Mouse (Mus musculus) megakaryocyte, embryonic 14.5 days (primary cell): ENCODE data around the gene Bcl11b. TPM values are rescaled to one million over a fixed set of nuclear protein-coding genes. Genes with fewer than 3 reads are reported as not detected.

Source experiments
- H3K27me3 ChIP-seq: replicated peaks from 2 replicates; pipeline ENCODE3; 2012; ENCODE audit warnings: inconsistent platforms
- H3K36me3 ChIP-seq: replicated peaks from 2 replicates; pipeline ENCODE3; 2012; ENCODE audit warnings: low read length, inconsistent platforms, mixed read lengths
- H3K4me1 ChIP-seq: 2 replicates; pipeline ENCODE4 v1.6.1; 2012; ENCODE audit warnings: inconsistent platforms
- H3K4me3 ChIP-seq: replicated peaks from 2 replicates; pipeline ENCODE3; 2012; ENCODE audit warnings: moderate library complexity, mild to moderate bottlenecking, inconsistent platforms
- H3K9me3 ChIP-seq: 2 replicates; pipeline ENCODE4 v1.6.1; 2012; ENCODE audit warnings: inconsistent platforms
- FLI1 ChIP-seq: IDR thresholded peaks from 2 replicates; pipeline ENCODE4 v1.6.1; 2012; ENCODE audit warnings: low read length, inconsistent platforms, mixed read lengths
- GATA1 ChIP-seq: IDR thresholded peaks from 3 replicates; pipeline ENCODE4 v1.6.1; 2012; ENCODE audit warnings: mixed read lengths, low read length, inconsistent platforms, borderline replicate concordance
- polyA plus RNA-seq: library from polyadenylated mRNA; stranded (reverse); fragments of >175 nt; gene quantifications from 2 replicates; pipeline ENCODE4 v1.2.3, GENCODE M21; 2012; ENCODE audit warnings: low replicate concordance; ENCODE audit not compliant: insufficient read depth

Bcl11b gene
- polyA plus RNA-seq, 1 experiment: 0.07 TPM

DNA sequence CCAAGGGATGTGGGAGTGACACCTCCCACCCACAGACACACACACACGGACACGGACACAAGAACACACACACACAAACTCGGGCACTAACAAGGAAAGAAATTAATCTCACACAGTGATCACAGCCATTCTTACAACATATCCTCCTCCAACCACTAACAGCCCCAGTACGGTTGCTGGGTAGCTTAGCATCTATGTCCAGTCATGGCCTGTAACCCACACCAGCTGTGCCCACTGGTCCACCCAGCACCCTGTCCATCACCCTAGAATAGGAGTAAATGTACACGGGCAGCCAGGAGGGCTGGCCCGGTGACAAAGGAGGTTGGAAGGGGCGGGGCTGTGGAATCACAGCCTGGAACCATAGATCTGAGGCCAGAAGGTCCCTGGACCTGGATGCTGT, 74.5 kb downstream of the Bcl11b start:
- H3K4me3 ChIP-seq: no peak overlapping the region
- no peaks in the 10 kb centered on the region for H3K4me1 ChIP-seq
- no peak for TF ChIP-seq FLI1
- no peak for TF ChIP-seq GATA1
- H3K36me3 ChIP-seq: no peaks in the 10 kb centered on the region
- H3K27me3 ChIP-seq: no peaks in the 10 kb centered on the region
- peaks cover 7% of the 10 kb centered on the region for H3K9me3 ChIP-seq

DNA sequence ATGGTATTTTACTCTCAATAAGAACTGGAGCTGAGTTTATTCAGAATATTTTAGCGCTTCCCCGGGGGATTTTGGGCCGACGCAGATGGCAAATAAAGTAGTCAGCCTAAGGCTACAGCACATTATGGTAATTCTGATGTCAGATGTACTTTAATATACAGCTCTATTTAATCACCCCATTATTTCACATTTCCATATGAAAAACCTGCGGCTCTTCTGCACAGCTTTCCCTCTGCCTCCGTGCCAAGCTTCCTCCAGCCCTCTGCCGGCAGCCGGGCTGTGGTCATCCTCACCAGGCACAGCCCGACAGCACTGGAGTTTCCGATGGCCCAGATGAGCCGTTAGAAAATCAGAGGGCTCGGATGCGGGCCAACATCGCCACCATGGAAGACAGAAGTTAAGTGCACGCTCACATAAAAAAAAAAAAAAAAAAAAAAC, 74.9 kb downstream of the Bcl11b start:
- H3K4me3 ChIP-seq: no peak overlapping the region
- no peaks in the 10 kb centered on the region for H3K36me3 ChIP-seq
- TF ChIP-seq FLI1 (no peak), GATA1 (no peak)
- H3K27me3 ChIP-seq: no peaks in the 10 kb centered on the region
- H3K4me1 ChIP-seq: no peaks in the 10 kb centered on the region
- H3K9me3 ChIP-seq: peaks cover 6% of the 10 kb centered on the region

DNA sequence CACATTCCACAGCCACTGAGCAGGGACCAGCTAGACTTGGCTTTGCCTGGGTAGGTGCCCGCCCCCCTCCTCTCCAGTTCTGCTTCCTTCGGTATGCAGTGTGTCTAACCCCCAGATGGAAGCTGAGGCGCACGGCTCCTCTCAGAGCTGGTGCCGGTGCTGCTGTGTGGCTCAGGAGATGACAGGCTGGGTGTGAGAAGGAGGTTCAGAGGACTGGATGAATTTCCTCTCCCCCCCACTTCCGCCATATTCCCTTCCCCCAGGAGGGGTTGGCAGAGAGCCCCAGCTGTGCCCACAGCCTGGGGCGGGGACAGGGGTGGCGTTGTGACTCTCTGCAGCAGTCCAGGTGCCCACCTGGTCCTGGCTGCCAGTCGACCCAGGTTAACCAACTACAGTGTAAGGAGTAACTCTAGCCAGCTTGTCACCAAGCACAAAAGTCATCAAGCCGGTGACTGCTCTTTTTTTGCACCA, 75.4 kb downstream of the Bcl11b start:
- no peaks in the 10 kb centered on the region for H3K27me3 ChIP-seq
- H3K9me3 ChIP-seq: peaks cover 6% of the 10 kb centered on the region
- H3K4me3 ChIP-seq: no peak overlapping the region
- no peak for TF ChIP-seq FLI1
- TF ChIP-seq GATA1: no peak
- no peaks in the 10 kb centered on the region for H3K4me1 ChIP-seq
- no peaks in the 10 kb centered on the region for H3K36me3 ChIP-seq

GRCm38 (mm10) chr12:107926074-107926855, 77.1 kb downstream of the Bcl11b start:
- Histone ChIP-seq H3K4me1 (no peaks in the 10 kb centered on the region), H3K9me3 (peaks cover 9% of the 10 kb centered on the region)

DNA sequence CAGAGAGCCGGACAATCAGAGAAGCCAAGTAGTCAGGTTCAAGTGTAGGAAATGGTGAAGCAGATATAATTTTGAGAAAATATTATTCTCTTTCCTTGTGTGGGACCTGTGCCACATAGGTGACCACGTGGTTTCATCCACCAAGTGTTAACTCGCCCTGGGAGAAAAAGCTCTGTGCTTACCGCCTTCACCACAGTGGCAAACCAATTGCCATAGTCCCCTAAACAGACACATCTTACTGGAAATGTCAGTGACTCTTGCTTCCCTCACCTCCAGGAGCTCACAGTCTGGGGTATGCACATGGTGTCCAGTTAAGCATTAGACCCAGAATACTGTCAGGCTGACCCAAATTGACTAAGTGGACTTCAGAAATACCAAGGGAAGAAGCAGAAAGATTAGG, 78.7 kb downstream of the Bcl11b start:
- H3K4me3 ChIP-seq: no peak overlapping the region
- H3K9me3 ChIP-seq: peaks cover 10% of the 10 kb centered on the region
- no peaks in the 10 kb centered on the region for H3K27me3 ChIP-seq
- no peaks in the 10 kb centered on the region for H3K4me1 ChIP-seq
- no peak for TF ChIP-seq FLI1
- no peaks in the 10 kb centered on the region for H3K36me3 ChIP-seq

More at GRCm38 (mm10) chr12:107926074-107926855, 77.1 kb downstream of the Bcl11b start:
- Histone ChIP-seq H3K36me3 (no peaks in the 10 kb centered on the region), H3K4me3 (no peak overlapping the region), H3K27me3 (no peaks in the 10 kb centered on the region)
- TF ChIP-seq GATA1: no peak
- TF ChIP-seq FLI1: no peak

DNA sequence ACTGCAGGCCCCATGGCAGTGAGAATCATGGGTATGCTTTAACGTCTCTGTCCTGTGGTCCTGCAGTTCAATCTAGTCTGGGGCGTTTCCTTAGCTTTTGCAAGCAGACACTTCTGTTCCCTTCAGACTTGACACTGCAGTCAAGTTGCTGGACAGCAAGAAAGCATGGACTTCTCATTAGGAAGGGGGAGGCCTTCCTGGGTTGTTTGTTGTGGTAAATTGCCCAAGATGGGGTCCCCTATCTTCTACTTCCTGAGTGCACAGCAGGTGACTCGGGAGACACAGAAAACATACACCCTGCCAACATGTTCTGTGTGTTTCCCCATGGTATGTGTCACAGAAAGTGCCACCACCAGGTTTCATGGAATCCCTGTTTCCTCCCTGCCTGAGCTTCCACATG, 79.4 kb downstream of the Bcl11b start:
- H3K27me3 ChIP-seq: no peaks in the 10 kb centered on the region
- no peak overlapping the region for H3K4me3 ChIP-seq
- no peaks in the 10 kb centered on the region for H3K4me1 ChIP-seq
- TF ChIP-seq GATA1: no peak
- TF ChIP-seq FLI1: no peak
- H3K9me3 ChIP-seq: peaks cover 16% of the 10 kb centered on the region
- no peaks in the 10 kb centered on the region for H3K36me3 ChIP-seq

DNA sequence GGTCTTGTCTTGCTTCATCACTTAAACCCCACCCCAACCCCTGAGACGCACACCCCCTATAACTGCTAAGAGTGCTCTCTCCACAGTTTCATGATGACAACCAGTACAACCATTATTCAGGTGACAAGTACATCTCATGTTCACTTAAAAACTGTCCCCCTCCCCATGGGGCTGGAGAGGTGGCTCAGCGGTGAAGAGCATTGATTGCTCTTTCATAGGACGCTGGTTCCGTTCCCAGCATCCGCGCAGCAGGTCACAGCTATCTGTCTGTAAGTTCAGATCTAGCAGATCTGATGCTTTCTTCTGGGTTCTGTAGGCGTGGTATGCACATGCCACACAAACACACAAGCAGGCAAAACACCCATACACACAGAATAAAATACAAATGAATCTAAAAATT, 81.2 kb downstream of the Bcl11b start:
- Histone ChIP-seq H3K27me3 (no peaks in the 10 kb centered on the region), H3K36me3 (no peaks in the 10 kb centered on the region), H3K4me3 (no peak overlapping the region), H3K4me1 (no peaks in the 10 kb centered on the region), H3K9me3 (peaks cover 31% of the 10 kb centered on the region)
- no peak for TF ChIP-seq GATA1
- TF ChIP-seq FLI1: no peak

GRCm38 (mm10) chr12:107921566-107921965, 81.8 kb downstream of the Bcl11b start:
- Histone ChIP-seq H3K4me3 (no peak overlapping the region), H3K4me1 (no peaks in the 10 kb centered on the region), H3K9me3 (peaks cover 38% of the 10 kb centered on the region), H3K27me3 (no peaks in the 10 kb centered on the region), H3K36me3 (no peaks in the 10 kb centered on the region)
- TF ChIP-seq GATA1 (no peak), FLI1 (no peak)

DNA sequence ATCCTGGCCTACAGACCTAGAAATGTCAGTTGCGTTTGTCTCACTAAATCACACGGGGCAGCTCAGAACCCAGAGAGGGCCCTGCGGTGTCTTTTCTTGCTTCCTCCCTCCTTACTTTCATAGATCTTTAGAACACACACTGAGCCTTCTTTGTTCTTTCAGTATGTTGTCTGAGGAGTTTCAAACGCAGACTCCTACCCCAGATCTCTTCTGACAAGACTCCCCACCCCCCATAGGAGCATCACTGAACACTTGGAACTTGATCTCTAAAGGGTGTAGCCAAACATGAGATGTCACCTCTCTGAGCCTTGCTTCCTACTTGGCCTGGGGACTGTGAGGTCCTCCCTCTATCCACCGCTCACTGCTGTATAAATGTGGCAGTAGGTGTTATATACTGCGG, 82.2 kb downstream of the Bcl11b start:
- TF ChIP-seq FLI1: no peak
- no peak for TF ChIP-seq GATA1
- no peaks in the 10 kb centered on the region for H3K36me3 ChIP-seq
- peak overlapping the region; percentile 48 for H3K4me3 ChIP-seq
- no peaks in the 10 kb centered on the region for H3K27me3 ChIP-seq
- H3K9me3 ChIP-seq: peaks cover 42% of the 10 kb centered on the region
- no peaks in the 10 kb centered on the region for H3K4me1 ChIP-seq

DNA sequence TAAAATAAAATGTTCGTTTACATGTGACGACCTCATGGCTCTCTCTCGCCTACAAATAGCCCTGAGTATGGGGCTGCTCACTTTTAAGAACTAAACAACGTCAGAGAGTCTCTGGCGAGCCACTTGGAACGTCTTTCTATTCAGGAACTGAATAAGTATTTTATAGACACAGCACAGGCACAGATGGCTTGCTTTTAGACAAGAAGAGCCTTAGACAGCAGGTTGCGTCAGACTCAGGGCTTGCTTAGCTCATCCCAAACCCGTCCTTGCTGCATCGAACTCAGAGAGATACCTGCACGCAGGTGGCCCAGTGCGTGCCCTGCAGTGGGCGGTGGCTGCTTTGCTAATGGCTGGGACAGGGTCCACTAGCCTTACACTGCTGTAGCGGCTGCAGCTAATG, 82.7 kb downstream of the Bcl11b start:
- H3K9me3 ChIP-seq: peaks cover 46% of the 10 kb centered on the region
- no peaks in the 10 kb centered on the region for H3K4me1 ChIP-seq
- peak overlapping the region; percentile 48 for H3K4me3 ChIP-seq
- no peaks in the 10 kb centered on the region for H3K36me3 ChIP-seq
- TF ChIP-seq FLI1 (no peak), GATA1 (no peak)
- H3K27me3 ChIP-seq: no peaks in the 10 kb centered on the region
